Mouse (Mus musculus): ENCODE measurements around the gene Cyb5b. TPM values are rescaled to one million over a fixed set of nuclear protein-coding genes. Genes with fewer than 3 reads are reported as not detected.
"Not testable (repeated sequence)": the region's sequence is repeated elsewhere in the genome, so short reads cannot be mapped to it uniquely, and the experiment has no call there.

Cyb5b gene
- 71.9 and 77.0 TPM in 2 replicates for polyA plus RNA-seq (2015; fragmentation: Nextera tagmentation; extraction: Ambion mirVana)

DNA sequence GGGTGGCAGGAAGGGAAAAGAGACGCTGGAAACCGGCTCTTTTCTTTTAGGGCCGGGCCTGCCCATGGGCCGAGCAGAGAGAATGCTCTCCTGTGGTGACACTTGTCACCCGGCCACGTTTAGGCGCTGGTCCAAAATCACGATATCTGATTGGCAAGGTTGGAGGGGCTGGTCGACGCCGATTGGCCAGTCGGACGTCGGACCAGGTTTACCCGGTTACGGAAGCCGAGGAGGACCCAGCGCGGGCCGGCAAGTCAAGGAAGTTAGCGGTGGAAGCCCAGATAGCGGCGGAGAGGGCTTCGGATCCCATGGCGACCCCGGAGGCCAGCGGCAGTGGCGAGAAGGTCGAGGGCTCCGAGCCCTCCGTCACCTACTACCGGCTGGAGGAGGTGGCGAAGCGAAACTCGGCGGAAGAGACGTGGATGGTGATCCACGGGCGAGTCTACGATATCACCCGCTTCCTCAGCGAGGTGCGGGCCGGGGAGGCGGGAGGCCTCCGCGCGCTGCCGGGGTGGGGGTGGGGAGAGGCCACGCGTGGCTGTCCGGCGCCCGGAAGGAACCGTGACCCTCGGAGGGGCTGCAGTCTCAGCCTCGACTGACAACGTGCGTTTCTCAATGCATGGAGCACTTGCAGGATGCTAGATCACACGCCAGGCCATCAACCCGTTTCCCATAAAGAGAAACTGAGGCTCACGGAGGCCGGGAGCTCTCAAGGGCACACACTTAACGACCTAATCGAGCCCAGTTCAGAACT, at the start of gene Cyb5b:
Cyb5b (plus strand) TSS at position 237 of the 754 bp plus-strand sequence.
- ATAC-seq (ENCODE audit: low FRiP score, low read depth) = peak; percentile 92

DNA sequence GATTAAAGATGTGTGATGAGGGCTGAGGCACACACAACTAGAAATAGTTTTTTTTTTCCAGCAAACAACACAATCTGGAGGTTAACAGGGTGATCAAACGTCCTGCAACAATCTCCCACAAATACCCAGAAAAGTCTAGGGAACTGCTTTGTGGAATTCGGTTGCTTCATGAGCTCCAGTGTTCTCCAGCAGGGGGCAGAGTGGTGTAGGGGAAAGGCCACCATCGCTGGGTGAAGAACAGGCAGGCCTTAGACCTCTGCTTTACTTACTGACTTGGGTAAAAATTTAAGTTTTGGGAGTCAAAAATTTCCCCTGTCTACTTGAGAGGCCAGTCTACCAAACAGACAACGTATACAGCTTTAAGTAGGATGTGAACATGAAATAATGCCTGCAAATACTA, 45.9 kb upstream of the Cyb5b start:
- H3K9me3 ChIP-seq = no peaks in the 10 kb centered on the region
- no peaks in the 10 kb centered on the region for H3K27me3 ChIP-seq
- WGBS = 10% methylated on average over 4 of the region's 4 CpGs
- H3K9ac ChIP-seq = no peak overlapping the region
- no peak overlapping the region for H3K27ac ChIP-seq
- H3K4me2 ChIP-seq (replicated peaks) = no peak overlapping the region
- H3K36me3 ChIP-seq = no peaks in the 10 kb centered on the region
- ATAC-seq (ENCODE audit: low FRiP score, low read depth) = no peak
- H3K4me1 ChIP-seq = no peaks in the 10 kb centered on the region
- H3K4me3 ChIP-seq = no peak overlapping the region

More for the DNA sequence above, at the start of gene Cyb5b:
- peaks cover 14% of the 10 kb centered on the region for H3K4me1 ChIP-seq
- peak within 1 kb of the TSS; percentile 44 for H3K27ac ChIP-seq
- H3K9me3 ChIP-seq = no peaks in the 10 kb centered on the region
- H3K27me3 ChIP-seq = no peaks in the 10 kb centered on the region
- H3K9ac ChIP-seq = peak within 1 kb of the TSS; percentile 90
- under 1% methylated on average over 65 of the region's 65 CpGs for WGBS
- peaks cover 29% of the 10 kb centered on the region for H3K36me3 ChIP-seq
- peak within 1 kb of the TSS; percentile 88 for H3K4me3 ChIP-seq
- H3K4me2 ChIP-seq (replicated peaks) = peak within 1 kb of the TSS; percentile 81

DNA sequence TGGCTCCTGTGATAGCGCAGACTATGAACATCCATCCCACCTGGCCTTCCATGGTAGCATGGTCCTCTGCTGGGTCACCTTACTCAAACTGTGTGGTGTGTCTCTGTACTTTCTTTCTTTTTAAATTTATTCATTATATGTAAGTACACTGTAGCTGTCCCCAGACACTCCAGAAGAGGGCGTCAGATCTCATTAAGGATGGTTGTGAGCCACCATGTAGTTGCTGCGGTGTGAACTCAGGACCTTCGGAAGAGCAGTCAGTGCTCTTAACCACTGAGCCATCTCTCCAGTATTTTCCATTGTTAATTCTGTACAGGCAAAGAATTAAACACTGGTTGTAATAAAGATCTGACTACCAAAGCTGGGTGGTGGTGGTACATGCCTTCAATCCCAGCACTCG, 42.4 kb upstream of the Cyb5b start:
- not testable (repeated sequence) for ATAC-seq (ENCODE audit: low FRiP score, low read depth); H3K9ac ChIP-seq; H3K9me3 ChIP-seq; H3K4me1 ChIP-seq; H3K36me3 ChIP-seq; H3K27ac ChIP-seq; H3K4me2 ChIP-seq (replicated peaks); H3K4me3 ChIP-seq; H3K27me3 ChIP-seq
- WGBS = 94% methylated on average over 5 of the region's 5 CpGs

DNA sequence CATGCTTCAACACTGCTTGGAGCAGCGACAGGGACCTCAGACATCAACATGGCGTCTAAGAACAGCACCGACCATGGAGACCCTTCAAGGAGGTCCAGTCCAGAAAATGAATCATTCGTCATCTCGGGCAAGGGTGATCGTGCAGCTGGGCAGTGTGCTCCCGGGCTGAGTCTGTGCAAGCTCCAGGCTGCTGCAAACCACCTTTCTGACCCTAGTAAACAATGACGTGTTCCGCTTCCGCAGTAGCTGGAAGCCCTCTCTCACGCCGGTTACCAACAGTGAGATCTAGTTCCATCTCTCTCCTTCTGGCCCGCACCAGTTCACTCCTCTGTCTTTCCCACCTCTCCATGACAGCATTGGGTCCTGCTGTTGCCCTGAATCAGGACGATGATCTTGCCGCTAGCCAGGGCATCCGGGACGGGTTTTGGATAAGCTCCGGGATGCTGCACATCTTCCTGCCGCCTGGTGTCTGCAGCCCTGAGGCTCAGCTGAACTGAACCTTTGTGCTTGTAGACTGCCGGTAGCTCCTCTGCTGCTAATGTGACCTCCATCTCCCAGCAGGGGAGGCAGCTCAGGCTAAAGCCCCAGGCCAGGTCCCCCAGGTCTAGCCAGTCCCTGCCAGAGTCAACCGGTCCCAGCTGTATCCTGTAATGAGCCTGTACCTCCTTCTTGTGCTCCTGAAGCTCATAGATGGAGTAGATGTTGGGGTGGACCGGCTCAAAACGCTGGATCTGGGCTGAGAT, 41.3 kb upstream of the Cyb5b start:
- Histone ChIP-seq H3K4me2 (replicated peaks) (no peak overlapping the region), H3K4me3 (no peak overlapping the region), H3K27me3 (no peaks in the 10 kb centered on the region), H3K27ac (no peak overlapping the region), H3K36me3 (no peaks in the 10 kb centered on the region), H3K9me3 (no peaks in the 10 kb centered on the region), H3K4me1 (peaks cover 16% of the 10 kb centered on the region), H3K9ac (no peak overlapping the region)
- WGBS = 72% methylated on average over 23 of the region's 23 CpGs
- ATAC-seq (ENCODE audit: low FRiP score, low read depth) = no peak

DNA sequence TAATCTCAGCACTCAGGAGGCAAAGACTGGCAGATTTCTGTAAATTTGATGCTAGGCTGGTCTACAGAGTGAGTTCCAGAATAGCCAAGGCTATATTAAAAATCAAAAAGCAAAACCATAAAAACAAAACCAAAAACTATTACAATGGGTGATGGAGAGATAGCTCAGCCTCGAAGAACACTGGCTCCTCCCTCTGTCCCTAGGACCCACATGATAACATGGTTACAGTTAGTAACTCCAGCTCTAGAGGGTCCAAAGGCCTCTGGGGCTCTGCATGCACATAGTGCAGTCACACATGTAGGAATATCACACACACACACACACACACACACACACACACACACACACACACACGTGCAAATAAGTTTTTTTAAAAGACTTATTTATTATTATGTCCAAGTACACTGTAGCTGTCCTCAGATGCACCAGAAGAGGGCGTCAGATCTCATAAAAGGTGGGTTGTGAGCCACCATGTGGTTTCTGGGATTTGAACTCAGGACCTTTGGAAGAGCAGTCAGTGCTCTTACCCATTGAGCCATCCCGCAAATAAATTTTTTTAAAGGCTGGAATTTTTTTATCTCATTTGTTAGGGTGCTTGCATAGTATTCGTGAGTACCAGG, 40.5 kb upstream of the Cyb5b start:
- ATAC-seq (ENCODE audit: low FRiP score, low read depth) = no peak
- Histone ChIP-seq H3K9ac (no peak overlapping the region), H3K4me2 (replicated peaks) (no peak overlapping the region), H3K4me1 (peaks cover 24% of the 10 kb centered on the region), H3K27ac (no peak overlapping the region), H3K9me3 (no peaks in the 10 kb centered on the region), H3K4me3 (no peak overlapping the region), H3K36me3 (no peaks in the 10 kb centered on the region), H3K27me3 (no peaks in the 10 kb centered on the region)
- 76% methylated on average over 5 of the region's 5 CpGs for WGBS

DNA sequence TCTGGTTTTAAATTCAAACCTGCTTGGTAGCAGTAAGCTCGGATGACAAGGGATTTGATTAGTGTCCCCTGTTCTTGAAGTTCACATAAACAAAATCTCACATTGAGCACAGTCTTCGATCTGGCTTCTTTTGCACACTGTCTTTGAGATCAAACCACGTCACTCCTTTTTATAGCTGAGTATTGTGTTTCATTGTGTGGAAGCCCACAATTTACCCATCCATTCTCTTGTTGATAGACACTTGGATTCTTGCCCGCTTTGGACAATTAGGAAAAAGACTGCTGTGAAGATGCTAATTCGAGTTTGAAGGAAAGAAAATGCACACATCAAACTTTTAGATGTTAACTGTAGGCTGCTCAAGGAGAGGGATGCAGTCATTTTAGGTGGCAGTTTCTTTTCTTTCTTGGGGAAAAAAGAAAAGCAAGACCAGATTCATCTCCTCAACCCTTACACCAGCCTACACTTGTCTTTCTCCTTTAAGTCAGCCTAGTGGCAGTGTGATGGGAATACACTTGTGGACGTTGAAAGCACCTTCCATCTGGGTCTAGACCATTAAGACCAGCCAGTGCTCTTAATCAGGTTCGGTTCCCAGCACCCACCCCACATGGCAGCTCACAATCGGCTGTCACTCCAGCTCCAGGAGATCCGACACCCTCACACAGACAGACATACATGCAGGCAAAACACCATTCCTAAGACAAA, 39.7 kb upstream of the Cyb5b start:
- no peaks in the 10 kb centered on the region for H3K9me3 ChIP-seq
- no peak overlapping the region for H3K4me2 ChIP-seq (replicated peaks)
- peaks cover 28% of the 10 kb centered on the region for H3K4me1 ChIP-seq
- 78% methylated on average over 9 of the region's 9 CpGs for WGBS
- H3K36me3 ChIP-seq = no peaks in the 10 kb centered on the region
- H3K9ac ChIP-seq = no peak overlapping the region
- no peak overlapping the region for H3K27ac ChIP-seq
- no peak overlapping the region for H3K4me3 ChIP-seq
- ATAC-seq (ENCODE audit: low FRiP score, low read depth) = no peak
- H3K27me3 ChIP-seq = no peaks in the 10 kb centered on the region

DNA sequence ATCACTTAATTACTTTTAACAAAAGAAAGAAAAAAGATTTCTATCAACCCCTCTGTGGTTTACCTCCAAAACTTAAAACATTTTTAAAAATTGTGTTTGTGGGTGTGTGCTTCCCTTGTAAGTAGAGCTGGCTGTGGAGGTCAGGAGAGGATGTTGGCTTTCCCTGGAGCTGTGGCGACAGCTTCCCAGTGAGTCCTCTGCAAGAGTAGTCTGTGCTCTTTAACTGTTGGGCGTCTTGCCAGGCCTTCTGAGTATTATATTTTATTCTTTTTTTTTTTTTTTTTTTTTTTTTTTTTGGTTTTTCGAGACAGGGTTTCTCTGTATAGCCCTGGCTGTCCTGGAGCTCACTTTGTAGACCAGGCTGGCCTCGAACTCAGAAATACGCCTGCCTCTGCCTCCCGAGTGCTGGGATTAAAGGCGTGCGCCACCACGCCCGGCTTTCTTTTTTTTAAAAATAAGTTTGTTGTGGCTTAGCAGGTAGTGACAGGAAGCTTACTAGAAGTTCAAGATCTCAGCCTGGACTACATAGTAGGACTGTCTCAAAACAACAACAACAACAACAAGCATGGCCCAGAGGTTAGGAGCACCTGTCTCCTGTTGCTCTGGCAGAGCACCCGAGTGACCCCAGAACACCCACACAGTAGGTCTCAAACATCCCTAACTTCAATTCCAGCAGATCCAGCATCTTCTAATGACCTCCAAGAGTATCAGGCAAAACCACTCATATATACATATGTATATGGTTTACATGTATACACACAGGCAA, 38.9 kb upstream of the Cyb5b start:
- no peak for ATAC-seq (ENCODE audit: low FRiP score, low read depth)

DNA sequence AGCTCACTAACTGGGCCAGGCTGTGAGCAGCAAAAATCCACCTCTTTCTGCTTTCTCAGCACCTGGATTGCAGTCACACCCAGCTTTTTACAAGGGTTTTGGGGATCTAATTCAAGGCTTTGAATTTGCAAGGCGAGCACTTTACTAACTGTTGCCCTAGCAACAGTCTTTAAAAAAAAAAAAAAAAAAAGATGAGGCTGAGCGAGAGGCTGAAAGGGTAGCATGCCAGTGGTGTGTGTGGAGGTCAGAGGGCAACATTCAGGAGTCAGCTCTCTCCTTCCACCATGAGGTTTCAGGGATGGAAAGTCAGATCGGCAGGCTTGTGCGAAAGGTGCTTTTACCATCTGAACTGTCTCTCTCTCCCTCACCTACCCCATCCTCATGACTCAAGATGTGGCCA, 37.2 kb upstream of the Cyb5b start:
- Histone ChIP-seq H3K4me2 (replicated peaks) (no peak overlapping the region), H3K9me3 (no peaks in the 10 kb centered on the region), H3K36me3 (no peaks in the 10 kb centered on the region), H3K4me3 (no peak overlapping the region), H3K9ac (no peak overlapping the region), H3K27ac (no peak overlapping the region), H3K4me1 (peaks cover 31% of the 10 kb centered on the region), H3K27me3 (no peaks in the 10 kb centered on the region)
- WGBS = 42% methylated on average over 4 of the region's 4 CpGs
- no peak for ATAC-seq (ENCODE audit: low FRiP score, low read depth)

More for the DNA sequence above, 38.9 kb upstream of the Cyb5b start:
- Histone ChIP-seq H3K9ac (no peak overlapping the region), H3K9me3 (no peaks in the 10 kb centered on the region), H3K27me3 (no peaks in the 10 kb centered on the region), H3K4me1 (peaks cover 31% of the 10 kb centered on the region), H3K27ac (no peak overlapping the region), H3K4me3 (no peak overlapping the region), H3K4me2 (replicated peaks) (no peak overlapping the region), H3K36me3 (no peaks in the 10 kb centered on the region)
- WGBS = 89% methylated on average over 9 of the region's 11 CpGs

DNA sequence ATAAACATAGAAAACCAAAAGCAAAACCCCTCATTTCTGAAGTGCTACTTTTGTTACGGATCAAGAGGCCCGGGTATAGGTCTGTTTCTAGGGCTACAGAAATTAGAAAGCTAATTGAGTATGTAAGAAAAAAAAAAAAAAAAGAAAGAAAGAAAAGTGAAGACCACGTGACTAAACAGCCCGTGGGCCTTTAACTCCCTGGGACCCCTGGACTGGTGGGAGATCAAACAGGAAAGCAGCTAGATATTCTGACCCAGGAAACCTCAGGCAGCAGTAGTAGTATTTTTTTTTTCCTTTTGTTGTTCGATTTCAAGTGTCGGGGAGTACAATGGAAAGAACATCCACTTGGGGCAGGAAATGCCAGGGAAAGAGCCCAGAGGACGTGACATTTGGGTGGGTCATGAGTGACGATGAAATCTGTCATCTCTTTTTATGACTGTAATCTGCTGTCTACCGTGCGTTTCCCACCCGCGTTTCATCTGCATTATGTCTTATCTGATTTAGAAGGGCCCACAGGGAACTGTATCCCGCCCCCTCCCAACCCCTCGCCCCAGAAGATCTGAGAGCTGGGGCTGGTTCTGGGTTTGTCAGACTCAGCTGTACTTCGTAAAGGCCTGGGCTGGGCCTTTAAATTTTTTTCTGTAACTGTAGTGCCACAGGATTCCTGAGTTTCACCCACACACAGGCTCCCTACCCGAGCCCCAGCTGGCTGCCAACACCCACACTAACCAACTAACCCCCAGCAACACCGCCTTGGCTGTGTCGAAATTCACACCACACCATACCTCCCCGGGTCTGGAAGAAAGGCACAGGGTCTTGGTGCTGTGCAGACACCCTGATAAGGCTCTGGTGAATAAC, 36.1 kb upstream of the Cyb5b start:
- Histone ChIP-seq H3K9ac (peak overlapping the region; percentile 45), H3K4me2 (replicated peaks) (peak overlapping the region; percentile 38), H3K27me3 (no peaks in the 10 kb centered on the region), H3K27ac (peak overlapping the region; percentile 59), H3K36me3 (no peaks in the 10 kb centered on the region), H3K9me3 (no peaks in the 10 kb centered on the region), H3K4me3 (no peak overlapping the region), H3K4me1 (peaks cover 41% of the 10 kb centered on the region)
- 34% methylated on average over 19 of the region's 19 CpGs for WGBS
- ATAC-seq (ENCODE audit: low FRiP score, low read depth) = peak; percentile 30; the same call in 1 of the 2 replicates

DNA sequence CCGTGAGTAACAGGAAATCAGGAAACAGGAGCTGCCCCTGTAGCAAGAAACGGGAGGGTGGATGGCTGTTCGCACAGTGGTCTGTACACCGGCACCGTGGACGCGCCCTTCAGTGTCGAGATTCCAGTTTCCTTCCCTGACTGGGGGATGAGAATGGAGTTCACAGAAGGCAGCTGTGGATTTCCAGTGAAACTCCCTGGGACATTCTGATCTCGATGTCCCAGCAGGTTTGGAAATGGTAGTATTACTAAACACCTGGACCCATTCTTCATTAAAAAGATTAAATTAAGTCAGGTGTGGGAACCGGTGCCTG, 35.5 kb upstream of the Cyb5b start:
- WGBS = 33% methylated on average over 10 of the region's 10 CpGs
- no peak overlapping the region; the same call in 1 of the 2 replicates for H3K9ac ChIP-seq
- no peaks in the 10 kb centered on the region for H3K9me3 ChIP-seq
- no peaks in the 10 kb centered on the region for H3K36me3 ChIP-seq
- peaks cover 44% of the 10 kb centered on the region for H3K4me1 ChIP-seq
- no peak overlapping the region for H3K4me3 ChIP-seq
- ATAC-seq (ENCODE audit: low FRiP score, low read depth) = no peak
- no peaks in the 10 kb centered on the region for H3K27me3 ChIP-seq
- H3K27ac ChIP-seq = peak overlapping the region; percentile 59
- H3K4me2 ChIP-seq (replicated peaks) = peak overlapping the region; percentile 38

DNA sequence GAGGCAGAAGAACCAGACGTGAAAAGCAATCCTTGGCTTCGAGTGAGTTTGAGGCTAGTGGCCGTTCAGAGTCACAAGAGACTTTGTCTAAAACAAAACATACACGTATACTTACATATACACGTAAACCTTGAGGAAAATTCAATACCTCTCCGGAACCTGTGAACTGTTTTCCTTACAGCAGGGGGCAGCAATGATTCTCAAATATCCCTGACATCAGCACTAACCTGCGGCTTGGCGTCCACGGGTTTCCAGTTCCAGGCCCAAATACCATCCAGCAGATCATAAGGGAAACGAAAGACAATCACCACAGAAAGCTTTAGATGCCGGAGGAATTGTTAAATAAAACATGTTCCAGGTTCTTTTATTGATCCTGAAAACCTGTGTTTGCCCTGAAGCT, 34.4 kb upstream of the Cyb5b start:
- no peaks in the 10 kb centered on the region for H3K9me3 ChIP-seq
- H3K27ac ChIP-seq = no peak overlapping the region
- 12% methylated on average over 11 of the region's 11 CpGs for WGBS
- H3K36me3 ChIP-seq = no peaks in the 10 kb centered on the region
- peak; percentile 64; the same call in 1 of the 2 replicates for ATAC-seq (ENCODE audit: low FRiP score, low read depth)
- no peak overlapping the region for H3K9ac ChIP-seq
- H3K27me3 ChIP-seq = no peaks in the 10 kb centered on the region
- no peak overlapping the region for H3K4me2 ChIP-seq (replicated peaks)
- peaks cover 44% of the 10 kb centered on the region for H3K4me1 ChIP-seq
- H3K4me3 ChIP-seq = no peak overlapping the region
